Mouse (Mus musculus) retina, postnatal 7 days (tissue): ENCODE results near the gene Gns.
"Not testable (repeated sequence)": the region's sequence is repeated elsewhere in the genome, so short reads cannot be mapped to it uniquely, and the experiment has no call there.

Experiments used
- DNase-seq: peaks from one replicate; pipeline ENCODE4 v3.0.0-alpha.2; 2012; ENCODE audit warnings: low read depth, low spot score

The Gns gene

DNA sequence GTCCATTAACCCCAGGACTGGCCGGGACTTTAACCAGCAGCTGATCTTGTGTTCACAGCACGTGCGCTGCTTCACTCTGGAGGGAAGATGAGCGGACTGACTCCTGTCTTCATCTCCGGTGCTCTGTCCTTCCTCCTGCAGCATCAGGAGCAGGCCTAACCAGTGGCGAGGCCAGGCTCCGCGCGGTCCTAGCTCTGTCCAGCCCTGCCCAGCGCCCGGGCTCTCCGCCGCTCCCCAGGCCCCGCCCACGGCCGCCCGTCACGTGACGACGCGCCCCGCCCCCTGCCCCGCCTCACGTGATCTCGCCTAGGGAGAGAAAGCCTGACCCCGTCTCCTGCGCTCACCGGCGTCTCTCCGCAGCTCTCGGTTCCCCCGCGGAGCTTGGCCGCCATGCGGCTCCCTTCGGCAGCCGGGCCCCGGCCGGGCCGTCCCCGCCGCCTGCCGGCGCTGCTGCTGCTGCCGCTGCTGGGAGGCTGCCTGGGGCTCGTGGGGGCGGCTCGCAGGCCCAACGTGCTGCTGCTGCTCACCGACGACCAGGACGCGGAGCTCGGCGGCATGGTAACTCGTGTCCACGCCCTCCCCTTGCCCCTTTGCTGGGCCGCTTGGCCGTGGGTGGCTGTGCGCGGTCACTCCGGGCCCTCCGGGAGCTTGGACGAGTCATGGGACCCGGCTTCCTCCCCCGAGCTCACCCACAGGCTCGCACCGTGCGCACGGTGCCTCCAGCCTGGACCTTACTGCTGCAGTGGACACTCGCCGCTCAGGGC is at the start of gene Gns:
Gene Gns, plus strand, starts transcription at position 290 of the 764 bp plus-strand sequence.
- DNase-seq, result peak; percentile 88

GRCm38 (mm10) chr10:121315321-121316283 is 49.3 kb upstream of the Gns start:
- DNase-seq, result no peak

DNA sequence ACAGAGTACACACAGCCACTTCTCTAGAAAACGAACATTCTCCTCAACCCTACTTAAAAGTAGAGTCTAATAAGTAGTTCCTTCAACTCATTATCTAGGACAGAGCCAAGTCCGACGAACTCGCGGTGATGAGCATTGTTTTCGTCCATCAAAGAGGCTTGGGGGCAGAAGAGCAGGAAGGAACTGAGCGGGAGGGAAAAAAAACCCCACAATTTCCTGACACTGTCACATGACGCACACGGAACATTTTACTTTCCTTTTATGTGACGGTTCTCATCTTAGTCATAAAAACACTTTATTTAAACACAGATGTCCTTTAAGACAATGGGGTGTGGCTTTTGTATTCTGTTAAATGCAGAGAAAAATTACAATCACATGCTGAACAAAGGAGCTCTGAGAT is 48.5 kb upstream of the Gns start:
- DNase-seq, result no peak

DNA sequence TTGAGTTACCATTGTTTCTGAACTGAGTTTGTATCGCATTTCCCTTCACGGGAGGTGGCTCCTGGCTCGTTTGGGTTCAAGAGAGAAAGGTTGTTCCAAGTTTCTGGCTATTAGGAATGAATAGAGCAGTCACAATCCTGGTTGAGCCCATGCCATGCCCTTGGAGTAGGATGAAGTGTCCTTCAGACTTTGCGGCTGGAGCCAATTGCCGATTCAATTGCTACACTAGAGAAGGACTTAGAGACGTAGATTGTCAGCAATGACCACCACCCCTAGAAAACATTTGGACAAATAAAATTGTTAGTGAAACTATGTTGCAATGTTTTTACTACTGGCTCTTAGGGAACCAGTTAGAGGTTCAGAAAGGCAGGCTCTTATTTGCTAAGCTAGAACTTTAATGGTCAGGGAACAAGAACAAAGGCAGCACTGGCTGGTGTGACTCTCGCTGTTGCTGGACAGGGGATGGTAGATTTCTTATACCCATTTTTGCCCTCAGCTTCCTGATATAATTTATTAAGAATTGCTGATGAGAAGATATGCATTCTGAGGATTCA is 46.4 kb upstream of the Gns start:
- no peak for DNase-seq

- DNase-seq, result no peak
These were observed 41.4 kb upstream of the Gns start for GRCm38 (mm10) chr10:121323493-121323892.

DNA sequence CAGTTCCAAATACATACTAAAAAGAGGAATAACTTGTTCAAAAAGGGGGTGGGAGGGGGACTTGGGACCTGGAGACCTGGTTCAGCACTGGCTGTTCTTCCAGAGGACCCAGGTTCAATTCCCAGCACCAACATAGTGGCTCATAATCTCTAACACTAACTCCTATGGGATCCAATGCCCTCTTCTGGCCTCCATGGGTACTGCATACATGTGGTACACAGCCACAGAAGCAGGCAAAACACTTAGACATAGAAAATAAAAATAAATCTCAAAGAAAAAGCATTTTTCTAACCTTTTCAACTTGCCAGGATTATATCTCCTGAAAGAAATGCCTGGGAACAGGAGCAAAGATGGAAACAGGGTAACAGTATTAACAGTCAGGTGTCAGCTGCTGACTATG is 38.7 kb upstream of the Gns start:
- no peak for DNase-seq

- DNase-seq, result peak; percentile 57
These were observed 35.3 kb upstream of the Gns start for GRCm38 (mm10) chr10:121329586-121329985.

DNA sequence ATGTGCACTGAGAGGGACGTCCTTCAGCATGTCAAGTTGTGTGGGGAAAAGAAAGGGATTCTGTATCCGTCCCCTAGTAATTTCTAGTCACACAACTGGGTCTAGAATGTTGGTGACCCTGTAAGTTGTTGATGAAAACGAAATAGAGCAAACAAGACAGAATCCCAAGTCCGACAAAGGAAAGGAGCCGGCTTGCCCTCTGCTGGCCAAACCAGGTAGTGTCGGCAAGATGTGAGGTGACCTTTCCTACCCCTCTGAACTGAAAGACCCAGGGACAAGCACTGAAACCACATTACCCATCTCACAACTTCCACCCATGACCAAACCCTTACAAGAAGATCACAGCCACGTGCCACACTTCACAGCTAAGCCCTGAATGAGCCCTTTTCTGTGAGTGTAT is 34.0 kb upstream of the Gns start:
- peak; percentile 48 for DNase-seq

DNA sequence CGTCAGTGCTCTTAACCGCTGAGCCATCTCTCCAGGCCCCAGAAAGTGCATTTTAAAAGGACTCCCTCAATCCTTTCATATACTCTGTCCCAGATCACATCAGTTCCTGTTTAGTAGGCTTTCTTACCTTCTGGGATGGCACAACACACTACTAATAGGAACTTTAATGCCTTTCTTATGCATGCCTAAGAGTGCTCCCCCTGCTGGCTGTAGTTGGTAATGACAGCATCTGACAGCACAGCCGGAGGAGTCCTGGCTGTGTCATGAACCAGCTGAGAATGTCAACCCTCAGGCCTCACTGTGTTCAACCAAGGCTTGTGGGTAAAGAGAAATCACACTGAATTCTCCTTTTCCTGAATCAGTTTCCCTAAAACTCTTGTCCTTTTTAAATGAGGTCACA is 30.3 kb upstream of the Gns start:
- DNase-seq, result peak; percentile 43

DNA sequence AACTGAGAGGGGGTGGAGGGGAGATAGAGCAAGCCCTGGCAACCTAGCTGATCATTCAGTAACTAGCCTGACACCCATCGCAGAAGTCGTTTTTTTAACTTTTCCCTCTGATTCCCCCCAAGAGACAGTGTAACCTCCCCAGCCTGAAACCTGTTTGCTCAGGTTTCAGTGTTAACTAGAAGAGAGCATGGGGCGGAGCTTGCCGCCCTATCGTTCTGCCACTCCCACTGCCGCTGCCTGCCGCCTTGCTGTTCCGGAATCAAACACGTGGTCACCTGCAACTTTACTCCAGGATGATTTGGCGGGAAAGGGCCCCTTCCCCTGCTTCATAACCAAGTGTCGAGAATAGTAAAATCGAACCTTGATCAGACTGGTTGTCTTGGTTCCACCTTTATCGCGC is 28.4 kb upstream of the Gns start:
- DNase-seq, result not testable (repeated sequence)

DNA sequence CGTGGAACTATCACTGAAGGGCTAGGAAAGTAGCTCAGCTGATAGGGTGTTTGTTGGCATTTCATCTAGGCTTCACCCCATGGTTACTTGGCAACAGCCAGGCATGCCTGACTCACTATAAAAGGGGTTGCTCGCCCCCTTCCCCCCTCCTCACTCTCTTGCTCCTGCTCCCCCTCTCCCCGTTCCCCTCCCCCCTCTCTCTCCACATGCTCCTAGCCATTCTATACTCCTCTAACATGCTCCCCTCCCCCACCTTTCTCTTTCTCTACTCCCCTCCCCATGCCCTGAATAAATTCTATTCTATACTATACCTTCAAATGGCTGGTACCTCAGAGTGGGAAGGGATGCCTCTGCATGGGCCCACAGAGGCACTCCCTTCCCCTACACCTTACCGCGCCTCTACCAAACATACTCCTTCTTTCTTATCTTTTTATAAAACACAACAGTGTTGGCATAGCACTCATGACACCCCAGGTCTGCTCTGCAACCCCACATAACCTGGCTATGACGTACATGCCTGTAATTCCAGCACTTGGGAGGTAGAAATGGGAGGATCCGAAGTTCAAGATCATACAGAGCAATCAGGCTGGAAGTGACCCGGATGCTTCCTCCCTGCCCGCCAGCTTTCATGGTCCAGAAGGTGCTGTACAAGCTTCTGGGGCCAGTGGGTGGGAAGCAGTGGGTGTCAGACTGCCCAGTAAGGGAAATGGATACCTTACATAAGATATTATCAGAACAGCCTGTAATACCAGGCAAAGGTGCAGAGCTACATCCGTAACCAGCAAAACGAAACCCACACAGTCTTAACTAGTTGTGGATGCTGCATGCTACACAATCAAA is 23.9 kb upstream of the Gns start:
- no peak for DNase-seq

DNA sequence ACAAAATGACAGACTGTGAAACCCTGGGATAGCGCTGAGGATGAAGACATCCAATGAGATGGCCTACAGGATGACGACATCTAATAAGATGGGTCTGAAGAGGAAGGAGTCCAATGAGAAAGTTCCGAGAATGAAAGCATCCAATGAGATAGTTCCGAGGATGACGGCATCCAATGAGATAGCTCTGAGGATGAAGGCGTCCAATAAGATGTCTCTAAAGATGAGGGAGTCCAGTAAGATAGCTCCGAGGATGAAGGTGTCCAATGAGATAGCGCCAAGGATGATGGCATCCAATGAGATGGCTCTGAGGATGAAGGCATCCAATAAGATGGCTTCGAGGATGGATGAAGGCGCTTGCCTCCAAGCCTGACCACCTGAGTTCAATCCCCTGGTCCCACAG is 22.6 kb upstream of the Gns start:
- DNase-seq, result no peak

DNA sequence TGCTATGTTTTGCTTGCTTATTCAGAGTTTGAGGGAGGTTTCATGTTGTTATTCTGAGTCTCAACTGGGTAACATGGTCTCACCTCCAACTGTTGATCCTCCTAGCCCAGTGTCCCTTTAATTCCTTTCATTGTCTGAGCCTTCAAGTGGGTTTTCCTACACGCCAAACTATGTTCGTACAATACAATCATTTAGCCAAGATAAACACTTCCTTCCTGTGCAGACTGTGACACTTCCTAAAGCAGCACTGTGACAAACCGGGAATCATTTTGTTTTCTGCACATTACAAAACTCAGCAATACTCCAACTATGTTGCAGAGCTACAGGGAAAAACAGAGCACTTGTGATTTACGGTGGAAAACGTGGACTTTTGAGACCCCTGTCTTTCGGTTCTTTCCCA is 21.0 kb upstream of the Gns start:
- DNase-seq, result no peak

GRCm38 (mm10) chr10:121349244-121349643 is 15.6 kb upstream of the Gns start:
- no peak for DNase-seq

DNA sequence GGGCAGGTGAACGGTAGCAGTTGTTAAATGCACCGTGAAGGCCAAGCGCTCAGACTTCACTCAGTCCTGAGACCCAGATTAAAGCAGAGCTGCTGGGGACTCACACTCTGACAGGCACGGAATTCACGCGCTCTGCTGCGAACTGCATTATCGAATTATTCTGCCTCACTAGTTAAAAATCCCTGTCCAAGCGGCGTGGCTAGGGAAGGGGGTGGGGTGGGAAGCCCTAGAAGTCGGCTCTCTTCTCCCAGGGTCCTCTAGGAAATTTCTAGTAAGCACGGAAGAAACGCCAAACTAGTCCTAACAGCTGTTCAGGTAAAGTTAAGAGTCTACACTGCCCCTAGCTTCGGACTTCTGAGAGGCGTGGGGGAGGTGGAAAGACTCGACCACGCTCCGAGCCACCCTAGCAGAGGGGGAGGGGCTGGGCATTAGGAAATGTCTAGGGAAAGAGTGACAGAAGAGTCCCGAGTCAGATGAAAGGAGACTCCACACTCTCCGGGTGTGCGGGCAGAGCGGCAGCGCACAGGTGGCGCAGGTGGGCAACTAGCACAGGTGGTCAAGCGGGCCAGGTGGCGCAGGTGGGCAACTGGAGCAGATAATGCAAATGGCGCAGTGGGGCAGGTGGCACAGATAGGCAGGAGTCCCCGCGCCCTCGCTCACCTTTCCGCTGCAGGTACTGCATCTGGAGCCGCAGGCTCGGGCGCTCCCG is 14.4 kb upstream of the Gns start:
- no peak for DNase-seq

GRCm38 (mm10) chr10:121351066-121351581 is 13.8 kb upstream of the Gns start, which contains the start of gene Tbc1d30:
Tbc1d30 (minus strand) TSS chr10:121351278.
- DNase-seq, result no peak

- DNase-seq, result no peak
These were observed 13.1 kb upstream of the Gns start for GRCm38 (mm10) chr10:121351692-121352290.

DNA sequence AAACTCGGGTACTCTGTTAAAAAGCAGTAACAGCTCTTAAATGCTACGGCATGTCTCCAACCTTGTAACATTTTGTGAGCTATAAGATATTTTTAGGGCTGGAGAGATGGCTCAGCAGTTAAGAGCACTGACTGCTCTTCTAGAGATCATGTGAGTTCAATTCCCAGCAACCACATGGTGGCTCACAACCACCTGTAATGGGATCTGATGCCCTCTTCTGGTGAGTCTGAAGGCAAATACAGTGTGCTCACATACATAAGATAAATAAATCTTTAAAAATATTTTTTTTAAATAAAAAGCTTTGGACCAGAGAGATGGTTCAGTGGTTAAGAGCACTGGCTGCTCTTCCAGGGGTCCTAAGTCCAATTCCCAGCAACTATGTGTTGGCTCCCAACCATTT is 4.5 kb upstream of the Gns start:
- DNase-seq, result no peak

DNA sequence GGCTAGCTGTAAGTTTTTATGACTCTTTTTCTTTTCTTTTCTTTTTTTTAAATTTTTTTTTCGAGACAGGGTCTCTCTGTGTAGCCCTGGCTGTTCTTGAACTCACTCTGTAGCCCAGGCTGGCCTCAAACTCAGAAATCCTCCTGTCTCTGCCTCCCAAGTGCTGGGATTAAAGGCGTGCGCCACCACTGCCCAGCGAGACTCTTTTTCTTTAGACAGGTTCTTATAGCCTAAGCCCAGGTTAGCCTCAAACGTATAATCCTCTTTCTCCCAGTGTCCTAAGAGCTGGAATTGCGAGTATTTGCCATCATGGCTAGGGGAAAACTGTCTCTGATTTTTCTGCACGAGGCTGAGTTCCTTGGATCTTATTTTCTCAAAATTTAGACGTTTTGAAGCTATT is 1.7 kb upstream of the Gns start:
- DNase-seq, result no peak

DNA sequence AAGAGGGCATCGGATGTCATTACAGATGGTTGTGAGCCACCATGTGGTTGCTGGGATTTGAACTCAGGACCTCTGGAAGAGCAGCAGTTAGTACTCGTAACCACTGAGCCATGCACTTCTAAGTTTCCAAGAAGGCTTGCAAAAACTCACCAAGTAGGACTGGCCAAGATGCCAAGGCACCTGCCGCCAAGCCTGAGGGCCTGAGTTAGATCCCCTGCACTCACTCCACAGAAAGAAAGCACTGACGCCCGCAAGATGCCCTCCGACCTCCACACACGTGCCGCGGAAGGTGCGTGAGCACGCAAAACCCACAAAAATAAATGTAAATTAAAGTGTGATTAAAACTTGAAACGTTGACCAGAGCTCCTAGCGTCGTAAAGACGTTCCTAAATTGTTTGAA is 584 bp upstream of the Gns start:
- DNase-seq, result no peak
